Mouse (Mus musculus): ENCODE results near the gene Cnnm2. TPM values are rescaled to one million over a fixed set of nuclear protein-coding genes. Genes with fewer than 3 reads are reported as not detected.

Cnnm2 gene
- polyA plus RNA-seq, 1 experiment from 2014 or later, result 3.8 TPM

GRCm38 (mm10) chr19:46889666-46890065 lies 128.3 kb downstream of the Cnnm2 start:
- ATAC-seq (ENCODE audit: insufficient read depth) (no peak), DNase-seq (no peak)
- Histone ChIP-seq H3K27ac (ENCODE audit: low read depth) (no peak overlapping the region), H3K27me3 (ENCODE audit: insufficient read depth, low read length) (no peaks in the 10 kb centered on the region), H3K4me2 (no peak overlapping the region), H3K4me1 (ENCODE audit: insufficient read depth) (no peaks in the 10 kb centered on the region), H3K36me3 (ENCODE audit: insufficient read depth) (peaks cover 87% of the 10 kb centered on the region), H3K9me3 (ENCODE audit: low read depth, low read length) (no peaks in the 10 kb centered on the region), H3K9ac (no peak overlapping the region), H3K4me3 (ENCODE audit: low read depth, low read length) (no peak overlapping the region)
- WGBS, result 93% methylated on average over 8 of the region's 8 CpGs
- no peak for TF ChIP-seq CTCF (IDR thresholded peaks at IDR 0.05; ENCODE audit: low read depth)

DNA sequence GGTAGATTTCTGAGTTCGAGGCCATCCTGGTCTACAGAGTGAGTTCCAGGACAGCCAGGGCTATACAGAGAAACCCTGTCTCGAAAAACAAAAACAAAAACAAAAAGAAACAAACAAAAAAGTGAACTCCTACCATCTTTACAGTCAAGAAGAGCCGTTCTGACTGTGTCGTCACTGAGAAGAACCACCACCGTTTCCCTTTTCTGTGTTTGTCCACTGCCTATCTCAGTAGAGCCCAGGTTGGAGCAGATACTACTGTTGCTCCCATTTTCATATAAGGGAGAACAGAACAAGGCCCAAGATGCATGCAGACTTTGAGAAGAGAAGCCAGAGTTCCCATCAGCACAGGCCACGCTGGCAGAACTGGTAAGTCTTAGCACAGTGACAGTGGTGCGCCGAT lies 129.3 kb downstream of the Cnnm2 start:
- H3K27ac ChIP-seq (ENCODE audit: low read depth), result no peak overlapping the region
- no peak for ATAC-seq (ENCODE audit: insufficient read depth)
- no peak for TF ChIP-seq CTCF (IDR thresholded peaks at IDR 0.05; ENCODE audit: low read depth)
- no peak overlapping the region for H3K9ac ChIP-seq
- H3K4me1 ChIP-seq (ENCODE audit: insufficient read depth), result no peaks in the 10 kb centered on the region
- no peak for DNase-seq
- 92% methylated on average over 8 of the region's 8 CpGs for WGBS
- H3K27me3 ChIP-seq (ENCODE audit: insufficient read depth, low read length), result no peaks in the 10 kb centered on the region
- no peaks in the 10 kb centered on the region for H3K9me3 ChIP-seq (ENCODE audit: low read depth, low read length)
- no peak overlapping the region for H3K4me3 ChIP-seq (ENCODE audit: low read depth, low read length)
- no peak overlapping the region for H3K4me2 ChIP-seq
- peaks cover 77% of the 10 kb centered on the region for H3K36me3 ChIP-seq (ENCODE audit: insufficient read depth)

DNA sequence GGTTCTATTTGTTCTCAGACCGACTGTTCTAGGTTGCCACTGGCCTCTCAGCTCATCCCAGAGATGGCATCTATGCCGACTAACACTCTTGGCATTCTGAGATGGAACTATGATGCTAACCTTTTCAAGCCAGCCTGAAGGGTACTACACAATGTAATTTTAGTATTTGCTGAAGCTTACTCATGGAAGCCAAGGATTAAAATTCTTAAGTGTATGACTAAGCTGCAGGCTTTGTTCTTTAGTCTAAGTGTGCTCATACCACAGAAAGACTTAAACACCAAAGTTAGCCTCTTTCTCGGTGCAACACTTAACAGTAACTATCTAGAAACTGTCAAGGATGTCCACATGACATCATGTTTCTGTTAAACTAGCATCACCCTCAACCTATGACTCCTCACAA lies 131.5 kb downstream of the Cnnm2 start:
- H3K27me3 ChIP-seq (ENCODE audit: insufficient read depth, low read length), result no peaks in the 10 kb centered on the region
- no peak overlapping the region for H3K4me3 ChIP-seq (ENCODE audit: low read depth, low read length)
- H3K36me3 ChIP-seq (ENCODE audit: insufficient read depth), result peaks cover 68% of the 10 kb centered on the region
- no peak for TF ChIP-seq CTCF (IDR thresholded peaks at IDR 0.05; ENCODE audit: low read depth)
- no peak overlapping the region for H3K27ac ChIP-seq (ENCODE audit: low read depth)
- no peak overlapping the region for H3K9ac ChIP-seq
- H3K9me3 ChIP-seq (ENCODE audit: low read depth, low read length), result peaks cover 6% of the 10 kb centered on the region; the same call in 1 of the 2 replicates
- H3K4me2 ChIP-seq, result no peak overlapping the region
- no peak for DNase-seq
- ATAC-seq (ENCODE audit: insufficient read depth), result no peak
- 66% methylated on average over 3 of the region's 3 CpGs for WGBS
- H3K4me1 ChIP-seq (ENCODE audit: insufficient read depth), result no peaks in the 10 kb centered on the region

DNA sequence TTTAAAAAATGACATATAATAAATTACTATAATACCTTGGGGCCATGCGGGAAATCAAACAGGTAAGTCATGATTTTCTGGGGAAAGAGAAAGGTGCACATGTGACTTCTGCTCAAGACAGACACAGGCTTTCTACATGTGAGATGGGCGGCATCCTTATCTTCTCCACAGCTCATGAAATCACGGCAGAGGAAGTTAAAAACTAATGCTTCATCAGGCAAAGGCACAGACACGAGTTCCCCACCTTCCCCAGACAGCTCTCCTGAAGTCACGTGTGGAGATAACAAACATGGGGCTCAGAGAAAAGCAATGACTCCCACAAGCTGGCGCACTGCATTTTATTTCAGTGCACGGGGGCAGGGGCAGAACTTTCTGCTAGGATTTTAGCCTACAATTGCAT lies 132.1 kb downstream of the Cnnm2 start:
- ATAC-seq (ENCODE audit: insufficient read depth), result no peak

GRCm38 (mm10) chr19:46897135-46897534 lies 135.7 kb downstream of the Cnnm2 start:
- DNase-seq, result no peak
- peaks cover 40% of the 10 kb centered on the region for H3K36me3 ChIP-seq (ENCODE audit: insufficient read depth)

More for the DNA sequence above, 132.1 kb downstream of the Cnnm2 start:
- no peak overlapping the region for H3K4me3 ChIP-seq (ENCODE audit: low read depth, low read length)
- no peaks in the 10 kb centered on the region for H3K27me3 ChIP-seq (ENCODE audit: insufficient read depth, low read length)
- peaks cover 68% of the 10 kb centered on the region for H3K36me3 ChIP-seq (ENCODE audit: insufficient read depth)
- no peak for TF ChIP-seq CTCF (IDR thresholded peaks at IDR 0.05; ENCODE audit: low read depth)
- DNase-seq, result no peak
- H3K4me1 ChIP-seq (ENCODE audit: insufficient read depth), result no peaks in the 10 kb centered on the region
- H3K27ac ChIP-seq (ENCODE audit: low read depth), result no peak overlapping the region
- WGBS, result 69% methylated on average over 7 of the region's 7 CpGs
- H3K9me3 ChIP-seq (ENCODE audit: low read depth, low read length), result peaks cover 6% of the 10 kb centered on the region; the same call in 1 of the 2 replicates
- no peak overlapping the region for H3K9ac ChIP-seq
- H3K4me2 ChIP-seq, result no peak overlapping the region

GRCm38 (mm10) chr19:46898222-46898621 lies 136.8 kb downstream of the Cnnm2 start:
- no peak for ATAC-seq (ENCODE audit: insufficient read depth)
- H3K9ac ChIP-seq, result no peak overlapping the region

More at GRCm38 (mm10) chr19:46897135-46897534, 135.7 kb downstream of the Cnnm2 start:
- no peaks in the 10 kb centered on the region for H3K4me1 ChIP-seq (ENCODE audit: insufficient read depth)
- H3K27ac ChIP-seq (ENCODE audit: low read depth), result no peak overlapping the region
- H3K4me3 ChIP-seq (ENCODE audit: low read depth, low read length), result no peak overlapping the region
- peaks cover 6% of the 10 kb centered on the region; the same call in 1 of the 2 replicates for H3K9me3 ChIP-seq (ENCODE audit: low read depth, low read length)
- no peak for ATAC-seq (ENCODE audit: insufficient read depth)
- no peaks in the 10 kb centered on the region for H3K27me3 ChIP-seq (ENCODE audit: insufficient read depth, low read length)
- TF ChIP-seq CTCF (IDR thresholded peaks at IDR 0.05; ENCODE audit: low read depth), result peak; percentile 34; the same call in 1 of the 2 replicates
- H3K9ac ChIP-seq, result no peak overlapping the region
- H3K4me2 ChIP-seq, result no peak overlapping the region
- WGBS, result 80% methylated on average over 3 of the region's 3 CpGs

DNA sequence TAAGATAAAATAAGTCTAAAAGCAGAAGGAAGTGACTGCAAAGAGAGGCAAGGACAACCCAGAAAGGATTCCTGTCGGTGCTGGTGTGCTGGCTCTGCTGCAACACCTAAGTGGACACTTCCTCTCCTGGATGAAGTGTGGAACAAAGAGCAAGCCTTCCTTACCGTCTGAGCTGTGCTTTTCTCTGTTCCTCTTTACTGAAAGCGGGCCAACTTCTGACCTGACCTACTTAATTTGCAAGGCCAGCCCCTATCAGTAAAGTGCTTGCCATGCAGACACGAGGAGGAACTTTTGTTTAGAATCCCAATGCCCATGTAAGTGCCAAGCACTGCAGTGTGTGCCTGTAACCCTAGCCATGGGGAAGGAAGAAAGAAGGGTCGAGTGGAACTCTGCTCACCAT lies 137.9 kb downstream of the Cnnm2 start:
- H3K4me1 ChIP-seq (ENCODE audit: insufficient read depth), result no peaks in the 10 kb centered on the region
- H3K27me3 ChIP-seq (ENCODE audit: insufficient read depth, low read length), result no peaks in the 10 kb centered on the region
- H3K9ac ChIP-seq, result no peak overlapping the region
- H3K4me2 ChIP-seq, result no peak overlapping the region
- H3K27ac ChIP-seq (ENCODE audit: low read depth), result no peak overlapping the region
- H3K4me3 ChIP-seq (ENCODE audit: low read depth, low read length), result no peak overlapping the region
- WGBS, result 35% methylated on average over 5 of the region's 5 CpGs
- no peak for ATAC-seq (ENCODE audit: insufficient read depth)
- peaks cover 33% of the 10 kb centered on the region for H3K36me3 ChIP-seq (ENCODE audit: insufficient read depth)
- DNase-seq, result peak; percentile 13
- TF ChIP-seq CTCF (IDR thresholded peaks at IDR 0.05; ENCODE audit: low read depth), result no peak
- peaks cover 6% of the 10 kb centered on the region; the same call in 1 of the 2 replicates for H3K9me3 ChIP-seq (ENCODE audit: low read depth, low read length)

More at GRCm38 (mm10) chr19:46898222-46898621, 136.8 kb downstream of the Cnnm2 start:
- Histone ChIP-seq H3K27me3 (ENCODE audit: insufficient read depth, low read length) (no peaks in the 10 kb centered on the region), H3K4me2 (no peak overlapping the region), H3K27ac (ENCODE audit: low read depth) (no peak overlapping the region), H3K4me1 (ENCODE audit: insufficient read depth) (no peaks in the 10 kb centered on the region), H3K9me3 (ENCODE audit: low read depth, low read length) (peaks cover 6% of the 10 kb centered on the region; the same call in 1 of the 2 replicates), H3K4me3 (ENCODE audit: low read depth, low read length) (no peak overlapping the region), H3K36me3 (ENCODE audit: insufficient read depth) (peaks cover 31% of the 10 kb centered on the region)
- 66% methylated on average over 5 of the region's 5 CpGs for whole genome bisulfite sequencing
- TF ChIP-seq CTCF (IDR thresholded peaks at IDR 0.05; ENCODE audit: low read depth), result no peak
- DNase-seq, result no peak
